15 mouse cellular contexts compared by ENCODE assay signal in genomic region chr11:64278259-64279003, GRCm38 (mm10).
DNase-seq lines count a peak whose midpoint lies in the region; ATAC-seq and TF ChIP-seq lines count a peak whose summit lies in the region.
"Had no signal": no experiment of that assay in that cellular context is flagged by ENCODE, and none has a peak within 500 bp of the region (broad histone marks: within the 10 kb centered on the region; RNA-seq: fewer than 3 reads in every experiment).

No protein-coding gene starts in this region.

- TF ChIP-seq CTCF in forebrain, postnatal 0 days (IDR thresholded peaks at IDR 0.05; ENCODE audit: low read depth): no peak

- no peaks in the 10 kb centered on the region for H3K9me3 ChIP-seq in limb, embryonic 11.5 days (ENCODE audit: control insufficient read depth, low read length)
- no peaks in the 10 kb centered on the region for H3K9me3 ChIP-seq in limb, embryonic 10.5 days (replicated peaks)
- H3K9me3 ChIP-seq in forebrain, postnatal 0 days (ENCODE audit: low read length): no peaks in the 10 kb centered on the region
- no peaks in the 10 kb centered on the region for H3K9me3 ChIP-seq in neural tube, embryonic 13.5 days
- H3K9me3 ChIP-seq: liver, embryonic 12.5 days had no signal

- no peak for ATAC-seq in limb, embryonic 11.5 days (ENCODE audit: insufficient number of reproducible peaks, low FRiP score, low TSS enrichment, low read depth)
- ATAC-seq in forebrain, postnatal 0 days: peak; percentile 51; the same call in 1 of the 2 replicates
- peak; percentile 96 for ATAC-seq in neural tube, embryonic 13.5 days (ENCODE audit: low read depth)
- ATAC-seq: liver, embryonic 12.5 days had no signal

- WGBS in limb, embryonic 11.5 days: 38% methylated on average over 12 of the region's 12 CpGs
- 44% methylated on average over 12 of the region's 12 CpGs for WGBS in limb, embryonic 10.5 days
- 23% methylated on average over 12 of the region's 12 CpGs for WGBS in forebrain, postnatal 0 days
- WGBS in neural tube, embryonic 13.5 days: 23% methylated on average over 12 of the region's 12 CpGs

- H3K27ac ChIP-seq in limb, embryonic 11.5 days (replicated peaks; ENCODE audit: low read depth, low read length): no peak overlapping the region
- no peak overlapping the region for H3K27ac ChIP-seq in limb, embryonic 10.5 days
- no peak overlapping the region for H3K27ac ChIP-seq in forebrain, postnatal 0 days (ENCODE audit: low read depth, low read length)
- H3K27ac ChIP-seq in neural tube, embryonic 13.5 days (replicated peaks): peak overlapping the region; percentile 86
- H3K27ac ChIP-seq: liver, embryonic 12.5 days had no signal

- no peaks in the 10 kb centered on the region for H3K36me3 ChIP-seq in limb, embryonic 11.5 days (ENCODE audit: control insufficient read depth, insufficient read depth, low read length)
- no peaks in the 10 kb centered on the region for H3K36me3 ChIP-seq in limb, embryonic 10.5 days
- no peaks in the 10 kb centered on the region for H3K36me3 ChIP-seq in forebrain, postnatal 0 days (ENCODE audit: insufficient read depth)
- H3K36me3 ChIP-seq in neural tube, embryonic 13.5 days: no peaks in the 10 kb centered on the region
- H3K36me3 ChIP-seq: liver, embryonic 12.5 days had no signal

- no peak overlapping the region for H3K4me2 ChIP-seq in limb, embryonic 11.5 days (ENCODE audit: low read depth, severe bottlenecking)
- H3K4me2 ChIP-seq in forebrain, postnatal 0 days (ENCODE audit: low read depth): no peak overlapping the region
- no peak overlapping the region for H3K4me2 ChIP-seq in neural tube, embryonic 13.5 days
- H3K4me2 ChIP-seq: liver, embryonic 12.5 days had no signal

- H3K9ac ChIP-seq in limb, embryonic 11.5 days (ENCODE audit: low read length): no peak overlapping the region
- no peak overlapping the region for H3K9ac ChIP-seq in forebrain, postnatal 0 days
- H3K9ac ChIP-seq in neural tube, embryonic 13.5 days: no peak overlapping the region
- H3K9ac ChIP-seq: liver, embryonic 12.5 days had no signal

- no peak overlapping the region for H3K4me3 ChIP-seq in limb, embryonic 11.5 days (ENCODE audit: low read depth, low read length)
- no peak overlapping the region for H3K4me3 ChIP-seq in limb, embryonic 10.5 days
- H3K4me3 ChIP-seq in forebrain, postnatal 0 days (ENCODE audit: low read depth, low read length): no peak overlapping the region
- H3K4me3 ChIP-seq in neural tube, embryonic 13.5 days: no peak overlapping the region
- H3K4me3 ChIP-seq: liver, embryonic 12.5 days had no signal

- DNase-seq in limb, embryonic 11.5 days (ENCODE audit: low spot score): peak; percentile 26
- no peak for DNase-seq in limb, embryonic 10.5 days (ENCODE audit: low spot score)
- DNase-seq in embryo, embryonic 11 days: peak; percentile 38
- peak; percentile 5 for DNase-seq in forebrain, postnatal 0 days
- DNase-seq in frontal cortex, postnatal 25 days (ENCODE audit: low spot score in 2 of 2): no peak
- no peak for DNase-seq in spleen, postnatal 36 days (ENCODE audit: low spot score in 2 of 2)
- DNase-seq: cerebellum, postnatal 25 days; gastrocnemius, postnatal 36 days; heart, postnatal 10 days; kidney, adult 9 months; spleen, adult 18-20 months; thymus, postnatal 36 days had no signal

- H3K4me1 ChIP-seq in limb, embryonic 11.5 days (ENCODE audit: control insufficient read depth, insufficient read depth, low read length): peaks cover 3% of the 10 kb centered on the region
- peaks cover 9% of the 10 kb centered on the region; the same call in 1 of the 2 replicates for H3K4me1 ChIP-seq in limb, embryonic 10.5 days
- H3K4me1 ChIP-seq in forebrain, postnatal 0 days (ENCODE audit: insufficient read depth): no peaks in the 10 kb centered on the region
- peaks cover 17% of the 10 kb centered on the region for H3K4me1 ChIP-seq in neural tube, embryonic 13.5 days (replicated peaks)
- H3K4me1 ChIP-seq: liver, embryonic 12.5 days had no signal

- no peaks in the 10 kb centered on the region for H3K27me3 ChIP-seq in limb, embryonic 11.5 days (ENCODE audit: control insufficient read depth, insufficient read depth, low read length)
- H3K27me3 ChIP-seq in limb, embryonic 10.5 days (ENCODE audit: low read depth, poor library complexity, severe bottlenecking): no peaks in the 10 kb centered on the region
- no peaks in the 10 kb centered on the region for H3K27me3 ChIP-seq in forebrain, postnatal 0 days (ENCODE audit: insufficient read depth, low read length)
- no peaks in the 10 kb centered on the region for H3K27me3 ChIP-seq in neural tube, embryonic 13.5 days
- H3K27me3 ChIP-seq: CH12.LX; liver, embryonic 12.5 days had no signal

Comparison
In these comparisons a context has a peak if more than half of its experiments do, and no peak if none do; other contexts are left out.
1. DNase-seq: peak in limb, embryonic 11.5 days (single experiment), embryo, embryonic 11 days (single experiment) and forebrain, postnatal 0 days (single experiment); none in limb, embryonic 10.5 days (single experiment), frontal cortex, postnatal 25 days (0 of 2) and spleen, postnatal 36 days (0 of 2).